Mouse (Mus musculus): Measurements from ENCODE around the gene Mphosph10.

The Mphosph10 gene

DNA sequence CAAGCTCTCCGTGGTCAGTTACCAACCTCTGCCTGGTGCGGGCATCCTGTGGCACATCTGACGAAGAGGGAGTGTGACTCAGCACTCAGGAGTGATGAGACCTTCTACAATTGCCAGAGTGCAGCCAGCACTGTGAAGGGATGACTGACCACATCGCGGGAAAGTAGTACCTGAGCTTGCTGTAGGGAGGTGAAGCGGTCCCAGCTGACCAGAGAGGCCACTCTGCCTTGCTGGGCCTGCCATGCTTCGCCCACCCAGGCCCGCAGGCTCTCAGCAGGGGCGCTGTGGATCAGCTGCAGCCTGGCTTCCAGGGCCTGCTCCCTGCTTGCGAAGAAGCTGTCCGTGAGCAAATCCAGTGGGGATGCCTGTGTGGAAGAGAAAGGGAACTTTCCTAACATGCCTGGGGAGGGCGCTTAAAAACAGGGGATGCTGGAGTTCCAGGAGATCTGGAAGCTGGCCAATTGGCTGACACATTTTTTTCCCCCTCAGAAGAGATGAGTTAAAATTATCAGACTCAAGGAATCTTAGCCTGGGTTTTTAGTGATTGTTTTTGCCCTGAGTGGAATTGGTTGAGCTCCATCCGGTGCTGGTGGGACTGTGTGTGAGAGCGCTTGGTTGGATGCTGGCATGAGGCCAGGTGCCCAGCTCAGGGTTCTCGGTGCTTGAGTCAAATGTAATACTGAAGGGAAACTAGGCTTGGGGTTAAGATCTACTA, 42.8 kb downstream of the Mphosph10 start:
- no peak for DNase-seq

DNA sequence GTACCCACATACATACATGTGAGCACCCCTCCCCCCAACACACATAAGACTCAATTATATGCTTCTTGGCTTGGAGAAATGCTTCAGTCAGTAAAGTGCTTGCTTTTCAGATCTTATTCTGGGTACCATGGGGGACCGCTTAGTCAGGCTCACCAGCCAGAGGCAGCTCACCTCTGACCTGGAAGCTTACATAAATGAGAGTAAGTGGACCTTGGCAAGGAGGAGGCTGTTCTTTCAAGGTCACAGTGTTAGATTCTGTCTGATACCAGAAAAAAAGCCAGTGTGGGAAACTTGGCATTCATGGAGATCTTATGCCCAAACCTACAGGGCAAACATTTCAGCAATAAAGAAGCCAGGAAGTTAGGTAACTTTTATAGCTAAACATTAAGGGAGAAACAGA, 44.3 kb downstream of the Mphosph10 start:
- no peak for DNase-seq

DNA sequence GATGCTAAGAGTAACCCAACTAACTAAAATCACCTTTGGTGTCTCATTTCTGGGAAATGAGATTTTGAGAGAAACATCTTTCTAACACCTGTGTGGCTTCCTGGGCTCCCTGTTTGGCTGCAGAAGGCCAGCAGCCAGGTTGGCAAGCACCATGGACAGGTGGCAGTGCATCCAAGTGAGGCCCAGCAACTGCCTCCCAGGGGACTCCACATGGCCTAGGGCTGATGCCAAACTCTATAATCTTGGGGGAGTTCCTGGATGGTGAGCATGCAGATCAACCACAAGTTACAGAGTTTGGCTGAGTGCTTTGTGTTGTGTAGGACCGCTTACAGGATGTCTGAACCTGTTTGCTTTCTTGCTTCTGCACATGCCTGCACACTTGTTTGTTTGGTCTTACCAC, 59.4 kb downstream of the Mphosph10 start:
- DNase-seq, result no peak

DNA sequence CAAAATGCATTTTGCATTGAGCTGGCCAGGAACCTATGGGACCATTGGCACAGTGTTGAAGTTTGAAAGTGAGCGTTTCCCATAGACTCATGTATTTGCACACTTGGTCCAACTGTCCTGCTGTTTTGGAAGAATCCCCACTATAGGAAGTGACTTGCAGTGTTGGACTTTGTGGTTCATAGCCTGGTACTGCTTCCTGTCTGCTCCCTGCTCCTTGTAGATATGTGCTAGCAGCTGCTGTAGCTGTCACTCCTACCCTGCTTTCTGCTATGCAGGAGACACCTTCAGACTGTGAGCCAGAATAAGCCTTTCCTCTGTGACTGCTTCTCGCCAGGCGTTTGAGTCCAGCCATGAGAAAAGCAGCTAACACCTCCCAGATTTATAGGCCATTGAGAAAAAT, 60.8 kb downstream of the Mphosph10 start:
- no peak for DNase-seq

DNA sequence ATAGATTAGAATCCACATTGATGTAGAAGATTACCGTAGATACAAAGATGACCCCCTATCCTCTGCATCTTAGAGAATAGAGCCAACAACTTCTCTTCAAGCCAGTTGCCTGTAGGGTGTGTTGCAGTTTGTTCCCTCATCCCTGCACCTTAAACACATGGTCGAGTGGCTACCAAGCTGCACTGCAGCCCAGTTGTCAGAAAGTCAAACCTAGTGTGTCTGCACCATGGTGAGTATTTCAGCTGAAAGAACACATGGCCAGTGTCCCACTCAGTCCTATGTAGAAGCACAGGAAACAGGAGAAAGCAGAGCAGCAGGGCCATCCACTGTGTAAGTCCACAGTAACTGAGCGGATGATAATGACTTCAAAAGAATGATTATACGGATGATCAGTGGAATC, 64.6 kb downstream of the Mphosph10 start:
- DNase-seq, result no peak

DNA sequence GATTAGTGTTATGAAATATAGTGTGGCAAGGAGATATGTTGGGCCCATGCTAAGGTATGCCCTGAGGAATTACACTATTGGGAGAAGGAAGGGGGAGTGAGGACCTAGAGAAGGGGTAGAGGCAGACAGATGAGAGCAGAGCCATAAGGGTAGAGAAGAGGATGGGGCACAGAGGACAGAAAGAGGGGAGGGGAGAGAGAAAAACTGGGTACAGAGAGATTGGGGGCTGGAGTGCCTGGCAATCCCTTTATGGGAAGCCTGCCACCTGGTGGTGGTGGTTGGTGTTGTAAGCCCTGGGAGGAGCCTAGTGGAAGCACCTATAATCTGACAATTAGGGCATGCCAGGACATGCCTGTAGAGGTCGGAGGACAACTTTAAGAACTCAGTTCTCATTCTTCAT, 65.2 kb downstream of the Mphosph10 start:
- peak; percentile 72 to 87 for DNase-seq

Data from lung, postnatal 4 days (tissue).